Comparison of ENCODE assay signal across 12 mouse cellular contexts in the genomic region with DNA sequence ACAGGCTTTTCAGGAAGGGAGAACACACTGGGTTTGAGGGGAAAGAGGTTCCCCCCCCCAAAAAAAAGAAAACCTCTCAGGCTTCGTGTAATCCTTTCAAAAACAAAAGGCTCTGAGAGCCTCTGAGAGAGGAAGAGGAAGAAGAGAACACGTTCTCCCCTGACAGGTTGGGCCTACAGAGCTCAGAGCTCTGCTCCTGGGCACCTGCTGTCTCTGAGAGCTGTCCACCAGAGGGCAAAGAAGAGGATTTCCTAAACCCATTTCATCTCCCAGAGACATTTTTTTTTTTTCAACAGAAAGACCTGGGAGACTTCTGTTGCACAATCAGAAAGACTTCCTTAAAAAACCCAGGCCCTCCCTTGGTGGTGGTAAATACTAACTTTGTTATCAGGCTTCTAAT.
DNase-seq lines count a peak whose midpoint lies in the region; ATAC-seq and TF ChIP-seq lines count a peak whose summit lies in the region.
"Had no signal": no experiment of that assay in that cellular context is flagged by ENCODE, and none has a peak within 500 bp of the region (broad histone marks: within the 10 kb centered on the region; RNA-seq: fewer than 3 reads in every experiment).

No protein-coding gene starts in this region.

- no peak overlapping the region for H3K27ac ChIP-seq in MEL (ENCODE audit: control insufficient read depth, low read depth, low read length)
- peak overlapping the region; percentile 26; the same call in 1 of the 2 replicates for H3K27ac ChIP-seq in bone marrow, adult 2 months (ENCODE audit: control insufficient read depth, insufficient read depth, low read depth, low read length, poor library complexity)
- H3K27ac ChIP-seq in midbrain, embryonic 11.5 days (ENCODE audit: low read depth, low read length): no peak overlapping the region
- no peak overlapping the region for H3K27ac ChIP-seq in heart, embryonic 10.5 days
- H3K27ac ChIP-seq: macrophage had no signal

- WGBS in bone marrow, adult 2 months: 0% methylated on average over 2 of the region's 2 CpGs
- WGBS in midbrain, embryonic 11.5 days: 22% methylated on average over 2 of the region's 2 CpGs
- 24% methylated on average over 2 of the region's 2 CpGs for WGBS in heart, embryonic 10.5 days

- no peak overlapping the region for H3K9ac ChIP-seq in MEL (ENCODE audit: control insufficient read depth, low read depth, low read length, poor library complexity, severe bottlenecking)
- H3K9ac ChIP-seq in midbrain, embryonic 11.5 days (ENCODE audit: low read length): no peak overlapping the region

- TF ChIP-seq CTCF in MEL (IDR thresholded peaks at IDR 0.05 in 2 of 3, conservative IDR thresholded peaks at IDR 0.05 in 1 of 3; ENCODE audit: control insufficient read depth in 1 of 3, insufficient read depth in 1 of 3, low read depth in 2 of 3, low read length in 3 of 3, poor library complexity in 1 of 3, severe bottlenecking in 1 of 3): no peak
- TF ChIP-seq CTCF in bone marrow, adult 2 months (IDR thresholded peaks at IDR 0.05; ENCODE audit: control insufficient read depth, insufficient read depth, low read length): no peak

- H3K4me2 ChIP-seq in midbrain, embryonic 11.5 days: no peak overlapping the region

- peak; percentile 13 for DNase-seq in MEL (ENCODE audit: low read depth, low spot score)
- DNase-seq in midbrain, embryonic 11.5 days (ENCODE audit: low spot score, missing footprints): peak; percentile 76
- DNase-seq in right cerebral cortex, adult 2 months (ENCODE audit: low spot score in 2 of 2): no peak
- no peak for DNase-seq in left cerebral cortex, postnatal 10 days (ENCODE audit: extremely low spot score in 1 of 2, low spot score in 2 of 2)
- no peak for DNase-seq in heart, embryonic 10.5 days (ENCODE audit: low spot score)
- DNase-seq: embryo, embryonic 11 days; gastrocnemius, postnatal 36 days; kidney, adult 8-10 months had no signal

- no peak for TF ChIP-seq EP300 in MEL (IDR thresholded peaks at IDR 0.05; ENCODE audit: low read depth in 1 of 2, low read length in 2 of 2)

- H3K4me1 ChIP-seq in MEL (ENCODE audit: control insufficient read depth in 1 of 2, insufficient read depth in 2 of 2, low read length in 2 of 2): 0 out of 4 replicates have a peak, but pooled peaks cover 0 to 5% of the 10 kb centered on the region in 2 experiments
- H3K4me1 ChIP-seq in bone marrow, adult 2 months (ENCODE audit: control insufficient read depth, insufficient read depth, low read length): peaks cover 7% of the 10 kb centered on the region; the same call in 1 of the 2 replicates
- peaks cover 15% of the 10 kb centered on the region for H3K4me1 ChIP-seq in midbrain, embryonic 11.5 days (ENCODE audit: control insufficient read depth, insufficient read depth, low read length)
- H3K4me1 ChIP-seq in heart, embryonic 10.5 days: peaks cover 18% of the 10 kb centered on the region

- no peak for TF ChIP-seq POLR2A in MEL (IDR thresholded peaks at IDR 0.05; ENCODE audit: control insufficient read depth in 1 of 2, insufficient read depth in 1 of 2, low read depth in 1 of 2, low read length in 2 of 2, poor library complexity in 1 of 2)
- TF ChIP-seq POLR2A in bone marrow, adult 2 months (IDR thresholded peaks at IDR 0.05; ENCODE audit: borderline replicate concordance, control insufficient read depth, low read depth, low read length): no peak

- TF ChIP-seq RAD21 in MEL (IDR thresholded peaks at IDR 0.05; ENCODE audit: low read depth, low read length): no peak

- no peaks in the 10 kb centered on the region for H3K79me2 ChIP-seq in MEL (ENCODE audit: control insufficient read depth, insufficient read depth, low read length, poor library complexity)

- H3K36me3 ChIP-seq in MEL (ENCODE audit: control insufficient read depth in 1 of 2, insufficient read depth in 2 of 2, low read length in 2 of 2): no peaks in the 10 kb centered on the region
- no peaks in the 10 kb centered on the region for H3K36me3 ChIP-seq in midbrain, embryonic 11.5 days (ENCODE audit: control insufficient read depth, insufficient read depth, low read length)
- no peaks in the 10 kb centered on the region for H3K36me3 ChIP-seq in heart, embryonic 10.5 days

- H3K9me3 ChIP-seq in MEL (replicated peaks; ENCODE audit: insufficient read depth, low read length): no peaks in the 10 kb centered on the region
- H3K9me3 ChIP-seq in midbrain, embryonic 11.5 days (ENCODE audit: control insufficient read depth, low read length): no peaks in the 10 kb centered on the region
- no peaks in the 10 kb centered on the region for H3K9me3 ChIP-seq in heart, embryonic 10.5 days

- peak; percentile 44 for ATAC-seq in granulocyte monocyte progenitor cell, adult 5-6 weeks (replicated peaks; ENCODE audit: poor library complexity, severe bottlenecking)
- ATAC-seq in midbrain, embryonic 11.5 days (ENCODE audit: low FRiP score): no peak

- H3K4me3 ChIP-seq in MEL (ENCODE audit: control insufficient read depth in 1 of 2, insufficient read depth in 1 of 2, low read depth in 2 of 2, low read length in 2 of 2): no peak overlapping the region
- no peak overlapping the region for H3K4me3 ChIP-seq in bone marrow, adult 2 months (replicated peaks; ENCODE audit: control insufficient read depth, low read depth, low read length)
- H3K4me3 ChIP-seq in midbrain, embryonic 11.5 days (ENCODE audit: low read depth, low read length): no peak overlapping the region
- H3K4me3 ChIP-seq in heart, embryonic 10.5 days: no peak overlapping the region
- H3K4me3 ChIP-seq: erythroblast, embryonic 14.5 days had no signal

- no peaks in the 10 kb centered on the region; a peak in 1 of 4 replicates for H3K27me3 ChIP-seq in MEL (ENCODE audit: control insufficient read depth in 1 of 2, insufficient read depth in 2 of 2, low read length in 2 of 2)
- no peaks in the 10 kb centered on the region for H3K27me3 ChIP-seq in midbrain, embryonic 11.5 days (ENCODE audit: control insufficient read depth, insufficient read depth, low read length)
- H3K27me3 ChIP-seq in heart, embryonic 10.5 days (ENCODE audit: insufficient read depth, poor library complexity, severe bottlenecking): peaks cover 68% of the 10 kb centered on the region; the same call in 1 of the 2 replicates

- intact Hi-C loops in left cerebral cortex, postnatal 10 days (cut with DNase I): no loop called here

TF ChIP-seq in MEL, 35 proteins besides CTCF, POLR2A, EP300 and RAD21:
- TF ChIP-seq E2F4 (IDR thresholded peaks at IDR 0.05; ENCODE audit: borderline replicate concordance, low read depth, low read length) (no peak), ETS1 (IDR thresholded peaks at IDR 0.05; ENCODE audit: low read depth, low read length) (no peak), MYC (IDR thresholded peaks at IDR 0.05; ENCODE audit: low read depth, low read length) (no peak), SMC3 (IDR thresholded peaks at IDR 0.05; ENCODE audit: low read depth, low read length) (peak; percentile 1; the same call in 1 of the 2 replicates), GATA1 (IDR thresholded peaks at IDR 0.05; ENCODE audit: low read depth, low read length) (no peak), MAFK (IDR thresholded peaks at IDR 0.05; ENCODE audit: borderline replicate concordance, low read depth, low read length) (no peak), ZNF384 (IDR thresholded peaks at IDR 0.05; ENCODE audit: low read depth, low read length) (peak; percentile 45; the same call in 1 of the 2 replicates), CHD1 (IDR thresholded peaks at IDR 0.05; ENCODE audit: low read depth, low read length) (no peak)
TF ChIP-seq in MEL: peak in this region for 2.

Comparison
In these comparisons a context has a peak if more than half of its experiments do, and no peak if none do; other contexts are left out.
1. DNase-seq: peak in MEL (single experiment) and midbrain, embryonic 11.5 days (single experiment); none in right cerebral cortex, adult 2 months (0 of 2), left cerebral cortex, postnatal 10 days (0 of 2) and heart, embryonic 10.5 days (single experiment).